Mouse (Mus musculus) forebrain, embryonic 16.5 days (tissue): Measurements from ENCODE around the gene Arl16. TPM values are rescaled to one million over a fixed set of nuclear protein-coding genes. Genes with fewer than 3 reads are reported as not detected.

Source experiments
- ATAC-seq: fragments of 200-750 bp; cut with Nextera tagmentation; 2 replicates; pipeline ENCODE4 v1.8.0; 2017; ENCODE audit warnings: mild to moderate bottlenecking, moderate library complexity
- H3K27ac ChIP-seq: fragments of 300-500 bp; sonication (generic); 2 replicates; pipeline ENCODE4 v1.5.1; 2014; ENCODE audit warnings: low read length, control low read depth
- H3K27me3 ChIP-seq: fragments of 300-500 bp; sonication (generic); replicated peaks from 2 replicates; pipeline ENCODE4 v1.6.1; 2014; ENCODE audit warnings: low read length; ENCODE audit not compliant: control insufficient read depth, insufficient read depth
- H3K36me3 ChIP-seq: fragments of 300-500 bp; sonication (generic); 2 replicates; pipeline ENCODE4 v1.6.1; 2014; ENCODE audit not compliant: control insufficient read depth, insufficient read depth
- H3K4me1 ChIP-seq: fragments of 300-500 bp; sonication (generic); replicated peaks from 2 replicates; pipeline ENCODE4 v1.6.1; 2014; ENCODE audit warnings: low read length; ENCODE audit not compliant: control insufficient read depth, insufficient read depth
- H3K4me2 ChIP-seq: fragments of 300-500 bp; sonication (generic); 2 replicates; pipeline ENCODE4 v1.6.1; 2014; ENCODE audit warnings: mild to moderate bottlenecking, low read length, control low read depth
- H3K4me3 ChIP-seq: fragments of 300-500 bp; sonication (generic); replicated peaks from 2 replicates; pipeline ENCODE4 v1.5.1; 2014; ENCODE audit warnings: mild to moderate bottlenecking, low read length, control low read depth
- H3K9ac ChIP-seq: fragments of 300-500 bp; sonication (generic); replicated peaks from 2 replicates; pipeline ENCODE4 v1.6.1; 2014; ENCODE audit warnings: low read depth, low read length, control low read depth
- H3K9me3 ChIP-seq: fragments of 300-500 bp; sonication (generic); 2 replicates; pipeline ENCODE4 v1.6.1; 2016; ENCODE audit warnings: low read length; ENCODE audit not compliant: control insufficient read depth
- WGBS: fragments of 180-500 bp; shearing (Covaris S2); extraction: QIAGEN DNeasy Blood & Tissue Kit; methylation state at CpG from one replicate; pipeline ENCODE4 v1.1.7; 2014; 5-methylcytosine and 5-hydroxymethylcytosine counted together
- polyA plus RNA-seq: library from polyadenylated mRNA; unstranded; fragments of >200 nt; fragmentation: Nextera tagmentation; extraction: Ambion mirVana; gene quantifications from 2 replicates; pipeline ENCODE4 v1.2.1, GENCODE M21; 2015

Arl16 gene
- polyA plus RNA-seq, 1 experiment from 2014 or later = 56.4 TPM

- no peak for ATAC-seq
- Histone ChIP-seq H3K9ac (no peak overlapping the region), H3K9me3 (no peaks in the 10 kb centered on the region), H3K27ac (no peak overlapping the region), H3K27me3 (no peaks in the 10 kb centered on the region), H3K4me3 (no peak overlapping the region), H3K4me2 (no peak overlapping the region), H3K36me3 (no peaks in the 10 kb centered on the region), H3K4me1 (no peaks in the 10 kb centered on the region)
- 84% methylated on average over 3 of the region's 3 CpGs for WGBS
These were observed 24.6 kb downstream of the Arl16 start for GRCm38 (mm10) chr11:120442765-120443280.

- H3K36me3 ChIP-seq = no peaks in the 10 kb centered on the region
- no peak for ATAC-seq
- no peak within 1 kb of the TSS for H3K4me3 ChIP-seq
- no peaks in the 10 kb centered on the region for H3K9me3 ChIP-seq
- no peaks in the 10 kb centered on the region for H3K27me3 ChIP-seq
- H3K4me1 ChIP-seq = no peaks in the 10 kb centered on the region
- no peak within 1 kb of the TSS for H3K4me2 ChIP-seq
- no peak within 1 kb of the TSS for H3K9ac ChIP-seq
- whole genome bisulfite sequencing = 82% methylated on average over 3 of the region's 3 CpGs
- H3K27ac ChIP-seq = no peak within 1 kb of the TSS
These were observed 25.1 kb downstream of the Arl16 start, which contains the start of gene Tspan10 for GRCm38 (mm10) chr11:120442344-120442743. Gene Tspan10, plus strand, starts transcription at chr11:120442644.

GRCm38 (mm10) chr11:120437857-120438385 lies 29.5 kb downstream of the Arl16 start:
- no peak for ATAC-seq
- no peak overlapping the region for H3K27ac ChIP-seq
- H3K4me1 ChIP-seq = peaks cover 12% of the 10 kb centered on the region
- no peaks in the 10 kb centered on the region for H3K9me3 ChIP-seq
- 28% methylated on average over 12 of the region's 12 CpGs for WGBS
- peak overlapping the region; percentile 91 for H3K4me3 ChIP-seq
- peak overlapping the region; percentile 82 for H3K4me2 ChIP-seq
- H3K36me3 ChIP-seq = no peaks in the 10 kb centered on the region; the same call in 1 of the 2 replicates
- peak overlapping the region; percentile 96 for H3K9ac ChIP-seq
- no peaks in the 10 kb centered on the region for H3K27me3 ChIP-seq

- Histone ChIP-seq H3K4me3 (peak within 1 kb of the TSS; percentile 91), H3K9ac (peak within 1 kb of the TSS; percentile 96), H3K27me3 (no peaks in the 10 kb centered on the region), H3K9me3 (no peaks in the 10 kb centered on the region), H3K4me1 (peaks cover 12% of the 10 kb centered on the region), H3K4me2 (peak within 1 kb of the TSS; percentile 82), H3K27ac (peak within 1 kb of the TSS; percentile 62), H3K36me3 (peaks cover 3% of the 10 kb centered on the region)
- ATAC-seq = peak; percentile 90
- WGBS = 0% methylated on average over 60 of the region's 77 CpGs
These were observed 30.1 kb downstream of the Arl16 start, which contains the start of gene Nploc4 for GRCm38 (mm10) chr11:120437152-120437856. Gene Nploc4, minus strand, starts transcription at chr11:120437708.

GRCm38 (mm10) chr11:120426727-120427126 lies 40.7 kb downstream of the Arl16 start:
- 94% methylated on average over 3 of the region's 3 CpGs for WGBS
- no peak for ATAC-seq

GRCm38 (mm10) chr11:120423569-120424295 lies 43.7 kb downstream of the Arl16 start:
- H3K36me3 ChIP-seq = peaks cover 28% of the 10 kb centered on the region
- H3K4me3 ChIP-seq = no peak overlapping the region
- no peak overlapping the region for H3K27ac ChIP-seq
- ATAC-seq = no peak
- H3K4me1 ChIP-seq = no peaks in the 10 kb centered on the region
- H3K9me3 ChIP-seq = no peaks in the 10 kb centered on the region
- H3K27me3 ChIP-seq = no peaks in the 10 kb centered on the region
- H3K9ac ChIP-seq = no peak overlapping the region
- WGBS = 68% methylated on average over 9 of the region's 9 CpGs
- H3K4me2 ChIP-seq = no peak overlapping the region

More at GRCm38 (mm10) chr11:120426727-120427126, 40.7 kb downstream of the Arl16 start:
- no peak overlapping the region for H3K27ac ChIP-seq
- no peak overlapping the region for H3K4me3 ChIP-seq
- no peaks in the 10 kb centered on the region for H3K4me1 ChIP-seq
- no peaks in the 10 kb centered on the region for H3K9me3 ChIP-seq
- no peaks in the 10 kb centered on the region for H3K27me3 ChIP-seq
- H3K9ac ChIP-seq = no peak overlapping the region
- H3K4me2 ChIP-seq = no peak overlapping the region
- peaks cover 26% of the 10 kb centered on the region for H3K36me3 ChIP-seq

- H3K9me3 ChIP-seq = no peaks in the 10 kb centered on the region
- H3K4me2 ChIP-seq = no peak overlapping the region
- H3K36me3 ChIP-seq = peaks cover 28% of the 10 kb centered on the region
- WGBS = 88% methylated on average over 13 of the region's 13 CpGs
- H3K4me3 ChIP-seq = no peak overlapping the region
- no peaks in the 10 kb centered on the region for H3K4me1 ChIP-seq
- no peak overlapping the region for H3K9ac ChIP-seq
- no peak for ATAC-seq
- no peaks in the 10 kb centered on the region for H3K27me3 ChIP-seq
- H3K27ac ChIP-seq = no peak overlapping the region
These were observed 44.5 kb downstream of the Arl16 start for GRCm38 (mm10) chr11:120422651-120423568.

- 96% methylated on average over 1 of the region's 1 CpGs for WGBS
- no peak for ATAC-seq
- Histone ChIP-seq H3K4me3 (no peak overlapping the region), H3K27me3 (no peaks in the 10 kb centered on the region), H3K36me3 (peaks cover 30% of the 10 kb centered on the region), H3K9ac (no peak overlapping the region), H3K4me2 (no peak overlapping the region), H3K27ac (no peak overlapping the region), H3K4me1 (no peaks in the 10 kb centered on the region), H3K9me3 (no peaks in the 10 kb centered on the region)
These were observed 48.8 kb downstream of the Arl16 start for GRCm38 (mm10) chr11:120418592-120418991.
